Mouse (Mus musculus) forebrain, embryonic 14.5 days (tissue): ENCODE measurements at regions not wholly inside any gene's neighbourhood (a gene's known extent, or its start where the extent isn't known, plus 50 kb on each side); places are given as distances from the start of the nearest gene placed in this dataset.

Experiments
- ATAC-seq: fragments of 200-750 bp; cut with Nextera tagmentation; 2 replicates; pipeline ENCODE4 v1.8.0; 2017; ENCODE audit warnings: mild to moderate bottlenecking, moderate library complexity
- DNase-seq: peaks from one replicate; pipeline ENCODE4 v3.0.0-alpha.2; 2015; ENCODE audit warnings: low spot score
- H3K27ac ChIP-seq: fragments of 300-500 bp; sonication (generic); 2 replicates; pipeline ENCODE4 v1.5.1; 2014; ENCODE audit warnings: low read depth, mild to moderate bottlenecking, control low read depth, low read length, moderate library complexity
- H3K27me3 ChIP-seq: fragments of 300-500 bp; sonication (generic); replicated peaks from 2 replicates; pipeline ENCODE4 v1.6.1; 2014; ENCODE audit warnings: low read length, control low read depth, mixed read lengths; ENCODE audit not compliant: control insufficient read depth, insufficient read depth
- H3K36me3 ChIP-seq: fragments of 300-500 bp; sonication (generic); 2 replicates; pipeline ENCODE4 v1.6.1; 2014; ENCODE audit warnings: low read length, control low read depth; ENCODE audit not compliant: control insufficient read depth, insufficient read depth
- H3K4me1 ChIP-seq: fragments of 300-500 bp; sonication (generic); 2 replicates; pipeline ENCODE4 v1.6.1; 2014; ENCODE audit warnings: antibody characterized with exemption, low read length, control low read depth; ENCODE audit not compliant: control insufficient read depth, insufficient read depth
- H3K4me2 ChIP-seq: fragments of 300-500 bp; sonication (generic); 2 replicates; pipeline ENCODE4 v1.6.1; 2014; ENCODE audit warnings: mild to moderate bottlenecking, control low read depth, low read length
- H3K4me3 ChIP-seq: fragments of 300-500 bp; sonication (generic); 2 replicates; pipeline ENCODE4 v1.5.1; 2014; ENCODE audit warnings: low read depth, low read length, control low read depth
- H3K9ac ChIP-seq: fragments of 300-500 bp; sonication (generic); 2 replicates; pipeline ENCODE4 v1.6.1; 2014; ENCODE audit warnings: mild to moderate bottlenecking, low read length, control low read depth, moderate library complexity
- H3K9me3 ChIP-seq: fragments of 300-500 bp; sonication (generic); replicated peaks from 2 replicates; pipeline ENCODE4 v1.6.1; 2016; ENCODE audit warnings: low read length, control low read depth, mixed read lengths; ENCODE audit not compliant: control insufficient read depth
- WGBS: fragments of 180-500 bp; shearing (Covaris S2); extraction: QIAGEN DNeasy Blood & Tissue Kit; methylation state at CpG from one replicate; pipeline ENCODE4 v1.1.7; 2014; 5-methylcytosine and 5-hydroxymethylcytosine counted together

DNA sequence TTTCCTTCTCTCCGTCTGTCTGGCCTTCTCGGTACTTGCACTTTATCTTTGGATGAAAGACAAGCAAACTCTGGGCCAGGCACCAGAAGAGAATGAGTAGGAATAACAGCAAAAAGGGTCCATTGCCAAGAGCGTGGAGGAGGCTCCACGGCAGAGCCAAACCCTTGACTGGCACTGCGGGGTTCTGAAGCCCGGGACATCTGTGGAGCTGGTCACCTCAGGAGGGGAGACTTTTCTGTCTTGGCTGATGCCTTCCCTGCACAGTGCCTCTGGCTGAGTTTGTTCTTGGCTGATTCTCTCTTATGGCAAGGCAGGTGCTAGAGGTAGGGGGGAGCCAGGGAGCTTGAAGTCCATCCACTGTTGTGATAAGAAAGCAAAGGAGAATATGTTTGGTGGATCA, 130.1 kb upstream of the Npvf start:
- Histone ChIP-seq H3K4me3 (no peak overlapping the region), H3K4me1 (peaks cover 8% of the 10 kb centered on the region), H3K36me3 (no peaks in the 10 kb centered on the region), H3K4me2 (no peak overlapping the region), H3K27ac (no peak overlapping the region), H3K9me3 (no peaks in the 10 kb centered on the region), H3K9ac (no peak overlapping the region), H3K27me3 (no peaks in the 10 kb centered on the region)
- ATAC-seq (no peak), DNase-seq (no peak)
- 74% methylated on average over 6 of the region's 6 CpGs for WGBS

DNA sequence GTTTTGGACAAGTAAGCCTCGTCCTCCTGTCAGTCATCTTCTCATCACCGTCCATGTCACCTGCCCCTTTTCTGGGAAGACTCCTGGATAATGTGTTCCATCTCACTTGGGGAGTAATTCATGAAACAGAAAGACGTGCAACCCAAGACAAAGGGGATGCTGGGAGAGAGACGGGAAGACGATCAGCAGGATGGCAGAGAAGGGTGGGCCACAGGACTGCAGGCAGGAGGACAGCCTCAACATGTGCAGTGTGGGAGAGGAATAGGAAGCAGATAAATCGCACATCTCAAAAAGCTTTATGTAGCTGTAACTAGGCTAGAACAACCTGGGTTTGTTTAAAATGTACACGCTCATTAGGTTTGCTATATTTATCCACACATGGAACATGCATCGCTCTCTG, 133.4 kb upstream of the Npvf start:
- no peak for DNase-seq
- ATAC-seq: no peak
- H3K27me3 ChIP-seq: no peaks in the 10 kb centered on the region
- no peaks in the 10 kb centered on the region for H3K9me3 ChIP-seq
- no peak overlapping the region for H3K4me3 ChIP-seq
- no peak overlapping the region for H3K9ac ChIP-seq
- H3K36me3 ChIP-seq: no peaks in the 10 kb centered on the region
- WGBS: 95% methylated on average over 8 of the region's 8 CpGs
- H3K4me1 ChIP-seq: peaks cover 8% of the 10 kb centered on the region
- H3K27ac ChIP-seq: no peak overlapping the region
- no peak overlapping the region for H3K4me2 ChIP-seq

DNA sequence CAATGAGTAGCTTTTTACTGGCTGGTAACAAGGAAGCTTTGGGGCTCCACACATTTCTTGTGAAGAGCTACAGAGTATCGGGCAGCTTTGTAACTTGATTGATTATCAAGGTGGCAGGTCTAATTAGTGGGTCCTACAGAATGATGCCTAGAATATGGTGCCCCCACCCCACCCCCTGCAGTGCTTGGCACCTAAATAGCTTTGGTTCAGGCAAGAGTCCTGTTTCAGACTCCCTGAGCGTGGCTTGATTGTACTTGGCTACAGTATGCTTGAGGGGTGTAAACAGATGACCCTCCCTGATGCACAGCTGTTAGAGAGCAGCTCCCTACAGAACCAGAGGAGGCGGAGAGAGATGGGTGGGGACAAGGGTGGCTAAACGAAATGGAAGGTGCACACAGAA, 145.7 kb upstream of the Npvf start:
- DNase-seq: no peak
- WGBS: 67% methylated on average over 4 of the region's 4 CpGs
- no peak for ATAC-seq

DNA sequence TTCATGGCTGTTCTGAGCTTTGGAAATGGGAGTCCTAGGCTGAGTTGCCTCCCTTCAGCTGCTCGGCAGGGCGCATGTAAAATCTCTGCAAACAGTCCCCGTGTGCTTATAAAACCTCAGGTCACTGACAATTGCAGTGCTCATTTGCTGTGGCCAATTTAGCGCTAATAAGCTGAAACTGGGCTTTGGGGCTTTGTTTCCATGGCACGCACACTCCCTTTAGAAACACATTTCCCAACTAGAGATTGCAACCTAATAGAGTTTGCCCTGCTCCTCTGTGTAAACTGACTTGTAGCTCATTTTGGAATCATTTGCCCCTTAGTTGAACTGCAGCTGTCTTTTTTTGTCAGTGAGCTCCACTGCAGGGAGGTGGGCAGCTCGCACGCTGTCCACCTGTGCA, 148.7 kb upstream of the Npvf start:
- H3K9me3 ChIP-seq: no peaks in the 10 kb centered on the region
- H3K4me2 ChIP-seq: no peak overlapping the region
- no peaks in the 10 kb centered on the region for H3K36me3 ChIP-seq
- H3K4me1 ChIP-seq: peaks cover 8% of the 10 kb centered on the region
- WGBS: 13% methylated on average over 7 of the region's 7 CpGs
- H3K27ac ChIP-seq: no peak overlapping the region
- no peak for ATAC-seq
- H3K9ac ChIP-seq: no peak overlapping the region
- peak; percentile 54 for DNase-seq
- H3K27me3 ChIP-seq: no peaks in the 10 kb centered on the region; the same call in 1 of the 2 replicates
- no peak overlapping the region for H3K4me3 ChIP-seq

More for the DNA sequence above, 145.7 kb upstream of the Npvf start:
- Histone ChIP-seq H3K9me3 (no peaks in the 10 kb centered on the region), H3K27ac (no peak overlapping the region), H3K36me3 (no peaks in the 10 kb centered on the region), H3K4me1 (peaks cover 8% of the 10 kb centered on the region), H3K4me3 (no peak overlapping the region), H3K4me2 (no peak overlapping the region), H3K27me3 (no peaks in the 10 kb centered on the region; the same call in 1 of the 2 replicates), H3K9ac (no peak overlapping the region)

DNA sequence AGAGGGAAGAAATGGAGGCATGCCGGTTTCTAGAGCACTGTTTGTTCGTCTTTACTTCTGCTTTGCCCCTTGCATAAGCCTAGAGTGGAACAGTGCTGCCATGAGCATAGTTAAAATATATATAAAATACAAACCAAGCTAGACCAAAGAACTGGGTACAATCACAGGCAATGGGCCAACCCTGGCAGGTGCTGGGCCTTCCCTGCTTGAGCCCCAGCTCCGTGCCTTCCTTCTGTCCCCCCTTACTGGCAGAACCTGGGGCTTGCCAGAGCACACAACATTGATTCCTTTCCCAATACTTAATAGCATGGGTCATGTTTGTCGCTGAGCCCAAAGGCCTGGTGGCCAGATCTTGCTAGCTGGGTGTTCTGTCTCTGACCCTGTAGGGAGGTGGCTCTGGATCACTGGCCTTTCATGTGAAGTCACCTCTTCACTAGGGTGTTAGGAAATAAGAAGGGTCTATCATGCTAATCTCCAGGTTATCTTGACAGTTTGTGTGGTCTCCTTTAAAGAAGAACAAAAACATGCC, 150.3 kb upstream of the Npvf start:
- Histone ChIP-seq H3K27ac (no peak overlapping the region), H3K27me3 (no peaks in the 10 kb centered on the region; the same call in 1 of the 2 replicates), H3K9me3 (no peaks in the 10 kb centered on the region), H3K4me3 (no peak overlapping the region), H3K9ac (no peak overlapping the region), H3K4me1 (peaks cover 10% of the 10 kb centered on the region), H3K4me2 (no peak overlapping the region), H3K36me3 (no peaks in the 10 kb centered on the region)
- 72% methylated on average over 4 of the region's 4 CpGs for WGBS
- ATAC-seq (no peak), DNase-seq (no peak)

DNA sequence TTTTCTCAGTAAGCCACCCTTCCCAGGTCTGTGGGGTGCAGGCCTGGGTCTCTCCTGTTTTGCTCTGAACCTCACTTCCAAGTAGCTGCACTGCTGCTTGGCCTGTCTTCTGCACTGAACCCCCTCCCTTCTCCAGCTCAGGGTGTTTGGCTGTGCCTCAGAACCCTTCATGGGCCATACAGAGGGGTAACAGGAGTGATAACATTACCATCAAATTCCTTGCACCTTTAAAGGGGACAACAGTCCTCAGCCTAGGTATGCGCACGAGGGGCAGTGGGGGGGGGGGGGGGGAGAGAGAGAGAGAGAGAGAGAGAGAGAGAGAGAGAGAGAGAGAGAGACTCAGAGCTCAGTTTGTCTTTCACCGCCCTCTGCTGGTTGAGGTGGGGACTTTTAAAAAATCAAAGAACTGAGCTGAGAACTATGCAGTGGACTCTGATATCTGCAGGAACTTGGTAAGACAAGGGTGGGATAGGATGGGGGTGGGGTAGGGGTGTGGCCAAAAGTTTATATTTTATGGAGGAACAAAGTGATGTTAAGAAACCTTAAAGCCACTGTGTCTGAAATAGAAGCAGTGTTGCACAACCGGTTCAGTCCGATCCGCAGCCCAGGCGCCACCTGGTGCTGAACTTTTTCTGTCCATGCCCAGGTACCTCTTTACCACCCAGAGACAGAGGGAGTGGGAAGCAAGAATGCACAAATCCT, 152.3 kb upstream of the Npvf start:
- Histone ChIP-seq H3K36me3 (no peaks in the 10 kb centered on the region), H3K4me2 (no peak overlapping the region), H3K9ac (no peak overlapping the region), H3K27ac (no peak overlapping the region), H3K27me3 (no peaks in the 10 kb centered on the region; the same call in 1 of the 2 replicates), H3K4me3 (no peak overlapping the region), H3K9me3 (no peaks in the 10 kb centered on the region), H3K4me1 (peaks cover 13% of the 10 kb centered on the region)
- ATAC-seq (peak; percentile 76), DNase-seq (peak; percentile 77)
- WGBS: 16% methylated on average over 7 of the region's 7 CpGs

DNA sequence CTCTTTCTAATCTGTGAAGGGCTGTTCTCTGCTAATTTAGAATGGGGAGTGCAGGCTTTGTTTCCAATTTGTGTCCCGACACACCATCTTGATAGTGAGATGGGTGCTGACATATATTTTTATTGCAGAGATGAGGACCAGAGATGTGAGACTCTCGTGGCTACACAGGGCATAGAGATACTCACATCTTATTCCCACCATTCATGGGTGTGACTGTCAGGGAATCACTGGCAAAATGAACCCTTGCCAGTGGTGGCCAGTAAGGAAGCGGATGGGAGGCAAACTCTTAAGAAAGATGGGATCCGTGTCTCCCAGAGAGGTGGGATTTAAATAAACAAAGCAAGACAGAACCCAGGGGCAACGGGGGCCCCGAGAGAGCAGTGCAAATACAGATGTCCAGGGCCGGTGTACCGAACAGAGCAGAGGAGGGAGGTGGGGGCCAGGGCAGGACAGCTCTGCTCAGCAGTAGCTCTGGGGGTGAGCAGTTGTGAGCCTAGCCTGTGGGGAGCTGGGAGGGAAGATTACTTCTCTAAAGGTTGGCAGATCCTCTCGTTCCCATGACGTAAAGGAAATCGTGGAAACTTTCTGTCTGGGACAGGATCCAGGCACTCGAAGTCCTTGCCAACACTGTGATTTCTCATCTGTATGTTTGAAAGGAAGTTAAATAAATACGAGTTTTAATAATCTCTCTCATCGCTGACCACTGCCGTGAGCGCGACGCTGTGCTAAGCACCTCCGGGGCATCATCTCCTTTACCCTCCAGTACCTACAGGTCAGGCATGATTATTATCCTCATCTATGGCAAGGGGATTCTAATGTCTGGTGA, 153.2 kb upstream of the Npvf start:
- peak; percentile 53 for ATAC-seq
- Histone ChIP-seq H3K9ac (no peak overlapping the region), H3K27me3 (no peaks in the 10 kb centered on the region; the same call in 1 of the 2 replicates), H3K9me3 (no peaks in the 10 kb centered on the region), H3K27ac (no peak overlapping the region), H3K4me3 (no peak overlapping the region), H3K36me3 (no peaks in the 10 kb centered on the region), H3K4me2 (no peak overlapping the region), H3K4me1 (peaks cover 13% of the 10 kb centered on the region)
- DNase-seq: peak; percentile 62
- WGBS: 53% methylated on average over 19 of the region's 19 CpGs

DNA sequence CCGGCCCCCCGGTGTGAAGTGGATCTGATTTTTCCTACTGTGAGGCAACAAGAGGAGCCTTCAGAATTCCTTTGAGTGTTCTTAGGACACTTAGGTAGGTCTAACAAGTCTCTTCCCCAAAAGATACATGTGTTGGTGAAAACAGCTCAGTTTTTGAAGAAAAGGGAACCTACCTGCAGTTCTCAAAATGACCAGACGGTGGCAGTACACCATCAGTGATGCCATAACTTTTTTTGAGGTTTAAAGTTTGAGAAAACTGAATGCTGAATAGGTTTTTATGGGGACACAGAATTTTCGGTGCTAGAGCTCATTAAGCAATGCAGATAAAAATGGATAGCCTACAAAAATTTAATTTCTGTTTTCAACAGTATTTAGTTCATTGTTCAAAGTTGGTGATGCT, 153.9 kb upstream of the Npvf start:
- Histone ChIP-seq H3K36me3 (no peaks in the 10 kb centered on the region), H3K9ac (no peak overlapping the region), H3K27ac (no peak overlapping the region), H3K27me3 (no peaks in the 10 kb centered on the region), H3K4me1 (peaks cover 7% of the 10 kb centered on the region), H3K4me3 (no peak overlapping the region), H3K4me2 (no peak overlapping the region), H3K9me3 (no peaks in the 10 kb centered on the region)
- 11% methylated on average over 4 of the region's 4 CpGs for WGBS
- DNase-seq (peak; percentile 83), ATAC-seq (no peak)
